23 mouse cellular contexts compared by ENCODE assay signal in genomic region chr11:29181751-29182150, GRCm38 (mm10). TPM values are rescaled to one million over a fixed set of nuclear protein-coding genes. Genes with fewer than 3 reads are reported as not detected.
A peak's percentile ranks its signal among the peaks of the same experiment; 100 is the strongest.
DNase-seq lines count a peak whose midpoint lies in the region; ATAC-seq and TF ChIP-seq lines count a peak whose summit lies in the region.
"Had no signal": no experiment of that assay in that cellular context is flagged by ENCODE, and none has a peak within 500 bp of the region (broad histone marks: within the 10 kb centered on the region; RNA-seq: fewer than 3 reads in every experiment).

No protein-coding gene starts in this region.

- DNase-seq in gastrocnemius, adult 18-20 months (ENCODE audit: low spot score): peak; percentile 59
- no peak for DNase-seq in gastrocnemius, postnatal 36 days
- peak; percentile 64 for DNase-seq in heart, adult 11 months
- DNase-seq in heart, postnatal 14 days: no peak
- DNase-seq in heart, postnatal 25 days (ENCODE audit: low spot score): no peak
- peak; percentile 24 for DNase-seq in heart, postnatal 0 days (ENCODE audit: low spot score)
- DNase-seq: adrenal gland, adult 8-10 months; adrenal gland, postnatal 36 days; B cell, adult 2 months; cerebellum, adult 8-10 months; cerebellum, postnatal 14 days; embryo, embryonic 11 days; kidney, adult 2 months had no signal

- no peak for TF ChIP-seq CTCF in heart, postnatal 0 days (IDR thresholded peaks at IDR 0.05; ENCODE audit: low read depth)

- H3K36me3 ChIP-seq in heart, embryonic 13.5 days: peaks cover 50% of the 10 kb centered on the region
- peaks cover 31% of the 10 kb centered on the region for H3K36me3 ChIP-seq in heart, postnatal 0 days (replicated peaks; ENCODE audit: control insufficient read depth, insufficient read depth, low read length)

- no peaks in the 10 kb centered on the region for H3K9me3 ChIP-seq in heart, embryonic 13.5 days
- H3K9me3 ChIP-seq in heart, postnatal 0 days (replicated peaks; ENCODE audit: control insufficient read depth, low read length): no peaks in the 10 kb centered on the region
- H3K9me3 ChIP-seq: embryonic facial prominence, embryonic 15.5 days; forebrain, embryonic 10.5 days; G1E; hindbrain, embryonic 15.5 days; kidney, embryonic 15.5 days had no signal

- H3K4me2 ChIP-seq in heart, embryonic 13.5 days: peak overlapping the region; percentile 28; the same call in 1 of the 2 replicates
- H3K4me2 ChIP-seq in heart, postnatal 0 days (ENCODE audit: low read depth, low read length): no peak overlapping the region
- H3K4me2 ChIP-seq: embryonic facial prominence, embryonic 15.5 days; hindbrain, embryonic 15.5 days; kidney, embryonic 15.5 days had no signal

- no peak overlapping the region for H3K4me3 ChIP-seq in heart, embryonic 13.5 days
- H3K4me3 ChIP-seq in heart, postnatal 0 days (ENCODE audit: low read depth, low read length): no peak overlapping the region
- H3K4me3 ChIP-seq: embryonic facial prominence, embryonic 15.5 days; erythroblast, embryonic 14.5 days; forebrain, embryonic 10.5 days; hindbrain, embryonic 15.5 days; kidney, embryonic 15.5 days had no signal

- H3K4me1 ChIP-seq in heart, embryonic 13.5 days: peaks cover 16% of the 10 kb centered on the region
- peaks cover 10% of the 10 kb centered on the region; the same call in 1 of the 2 replicates for H3K4me1 ChIP-seq in heart, postnatal 0 days (ENCODE audit: control insufficient read depth, insufficient read depth)
- H3K4me1 ChIP-seq: embryonic facial prominence, embryonic 15.5 days; forebrain, embryonic 10.5 days; hindbrain, embryonic 15.5 days; kidney, embryonic 15.5 days had no signal

- 47% methylated on average over 5 of the region's 5 CpGs for WGBS in heart, embryonic 13.5 days
- WGBS in heart, postnatal 0 days: 30% methylated on average over 5 of the region's 5 CpGs

- H3K9ac ChIP-seq in heart, embryonic 13.5 days: no peak overlapping the region
- no peak overlapping the region for H3K9ac ChIP-seq in heart, postnatal 0 days (replicated peaks; ENCODE audit: low read depth, low read length)
- H3K9ac ChIP-seq: embryonic facial prominence, embryonic 15.5 days; hindbrain, embryonic 15.5 days; kidney, embryonic 15.5 days had no signal

- no peak for TF ChIP-seq EP300 in heart, postnatal 0 days (IDR thresholded peaks at IDR 0.05; ENCODE audit: low read depth)

- no peak for ATAC-seq in heart, embryonic 13.5 days (ENCODE audit: extremely low read depth, insufficient number of reproducible peaks, low FRiP score, low TSS enrichment)
- ATAC-seq in heart, postnatal 0 days (ENCODE audit: insufficient read depth, low read depth): no peak
- ATAC-seq: CD4-positive, CD25-positive, alpha-beta regulatory T cell, adult 4 months; forebrain, embryonic 14.5 days; intestine, embryonic 16.5 days had no signal

- intact Hi-C loops in gastrocnemius, postnatal 36 days (cut with DNase I): no loop called here
- intact Hi-C loops in heart, postnatal 14 days (cut with DNase I): no loop called here
- intact Hi-C loops in heart, postnatal 25 days (cut with DNase I): no loop called here

- H3K27ac ChIP-seq in heart, embryonic 13.5 days (replicated peaks): peak overlapping the region; percentile 65; the same call in 1 of the 2 replicates
- peak overlapping the region; percentile 51 for H3K27ac ChIP-seq in heart, postnatal 0 days (ENCODE audit: low read depth)
- H3K27ac ChIP-seq: embryonic facial prominence, embryonic 15.5 days; forebrain, embryonic 10.5 days; hindbrain, embryonic 15.5 days; kidney, embryonic 15.5 days had no signal

- H3K27me3 ChIP-seq in heart, embryonic 13.5 days (replicated peaks): no peaks in the 10 kb centered on the region
- no peaks in the 10 kb centered on the region for H3K27me3 ChIP-seq in heart, postnatal 0 days (ENCODE audit: control insufficient read depth, insufficient read depth, low read length)
- H3K27me3 ChIP-seq: embryonic facial prominence, embryonic 15.5 days; hindbrain, embryonic 15.5 days; kidney, embryonic 15.5 days had no signal

RNA-seq across cellular contexts. Expression of gene Ppp4r3b, which starts 9.1 kb away (rescaled TPM):
- 10 to 100 TPM; 23.0 to 25.2 TPM for total RNA-seq in gastrocnemius, adult 18-20 months (2021)
- 10 to 100 TPM; 22.1 to 26.9 TPM for total RNA-seq in gastrocnemius, postnatal 36 days (2021)
- 10 to 100 TPM; 40.1 to 41.5 TPM for total RNA-seq in heart, postnatal 14 days (2021)
- 41.1 and 43.5 TPM in 2 replicates for polyA plus RNA-seq in heart, embryonic 13.5 days (2015; fragmentation: Nextera tagmentation; extraction: Ambion mirVana)
- 10 to 100 TPM; 32.8 to 33.2 TPM for total RNA-seq in heart, postnatal 25 days (2021)
- 18.7 and 23.0 TPM in 2 replicates for total RNA-seq in heart, postnatal 0 days (2014; rRNA removed; ENCODE audit: low replicate concordance)
- polyA plus RNA-seq in heart, postnatal 0 days (2015; fragmentation: Nextera tagmentation; extraction: Ambion mirVana): 29.3 and 31.9 TPM in 2 replicates

RNA-seq across cellular contexts. Expression of gene Pnpt1, which starts 51.2 kb away (rescaled TPM):
- total RNA-seq in gastrocnemius, adult 18-20 months (2021): 10 to 100 TPM; 14.4 to 15.7 TPM
- 10 to 100 TPM; 14.3 to 15.8 TPM for total RNA-seq in gastrocnemius, postnatal 36 days (2021)
- total RNA-seq in heart, postnatal 14 days (2021): 10 to 100 TPM; 22.9 to 27.5 TPM
- polyA plus RNA-seq in heart, embryonic 13.5 days (2015; fragmentation: Nextera tagmentation; extraction: Ambion mirVana): 34.8 and 38.6 TPM in 2 replicates
- total RNA-seq in heart, postnatal 25 days (2021): 10 to 100 TPM; 29.1 to 31.8 TPM
- total RNA-seq in heart, postnatal 0 days (2014; rRNA removed; ENCODE audit: low replicate concordance): 48.0 and 121 TPM in 2 replicates
- 26.6 and 26.9 TPM in 2 replicates for polyA plus RNA-seq in heart, postnatal 0 days (2015; fragmentation: Nextera tagmentation; extraction: Ambion mirVana)

Comparison
In these comparisons a context has a peak if more than half of its experiments do, and no peak if none do; other contexts are left out.
1. DNase-seq: peak in gastrocnemius, adult 18-20 months (single experiment), heart, adult 11 months (single experiment) and heart, postnatal 0 days (single experiment); none in gastrocnemius, postnatal 36 days (0 of 2), heart, postnatal 14 days (0 of 2) and heart, postnatal 25 days (single experiment).